Mouse (Mus musculus) ES-E14 (cell line): ENCODE data around the gene Olfr767.

Source experiments
- CHD2 ChIP-seq: IDR thresholded peaks from 2 replicates; pipeline ENCODE4 v1.6.1; 2014; ENCODE audit warnings: mild to moderate bottlenecking, low read depth, low read length, inconsistent platforms
- HCFC1 ChIP-seq: IDR thresholded peaks from 2 replicates; pipeline ENCODE4 v1.6.1; 2012; ENCODE audit warnings: low read length, inconsistent platforms, borderline replicate concordance; ENCODE audit not compliant: insufficient read depth
- MAFK ChIP-seq: IDR thresholded peaks from 2 replicates; pipeline ENCODE4 v1.6.1; 2014; ENCODE audit warnings: mild to moderate bottlenecking, low read depth, low read length, inconsistent platforms; ENCODE audit not compliant: insufficient read depth
- ZC3H11A ChIP-seq: IDR thresholded peaks from 2 replicates; pipeline ENCODE4 v1.6.1; 2012; ENCODE audit warnings: low read depth, mild to moderate bottlenecking, inconsistent platforms, low read length, borderline replicate concordance
- ZNF384 ChIP-seq: IDR thresholded peaks from 2 replicates; pipeline ENCODE4 v1.6.1; 2012; ENCODE audit warnings: low read depth, low read length, inconsistent platforms

- TF ChIP-seq MAFK: no peak
- no peak for TF ChIP-seq ZC3H11A
- TF ChIP-seq HCFC1: no peak
- TF ChIP-seq CHD2: no peak
- no peak for TF ChIP-seq ZNF384
These were observed 16.6 kb upstream of the Olfr767 start, which contains the start of gene Olfr768 for GRCm38 (mm10) chr10:129099275-129099674.
